Mouse (Mus musculus) neural tube, embryonic 10.5 days (tissue): ENCODE data around the gene Ocm.

ENCODE experiments used
- DNase-seq: peaks from one replicate; pipeline ENCODE4 v3.0.0-alpha.2; 2017; ENCODE audit warnings: low spot score; ENCODE audit errors: extremely low spot score

The Ocm gene

GRCm38 (mm10) chr5:144002461-144003192, 23.8 kb downstream of the Ocm start:
- DNase-seq, result no peak

GRCm38 (mm10) chr5:143999409-143999808, 27.1 kb downstream of the Ocm start:
- no peak for DNase-seq

- DNase-seq, result no peak
Observed at GRCm38 (mm10) chr5:143994632-143995365, 31.7 kb downstream of the Ocm start.

DNA sequence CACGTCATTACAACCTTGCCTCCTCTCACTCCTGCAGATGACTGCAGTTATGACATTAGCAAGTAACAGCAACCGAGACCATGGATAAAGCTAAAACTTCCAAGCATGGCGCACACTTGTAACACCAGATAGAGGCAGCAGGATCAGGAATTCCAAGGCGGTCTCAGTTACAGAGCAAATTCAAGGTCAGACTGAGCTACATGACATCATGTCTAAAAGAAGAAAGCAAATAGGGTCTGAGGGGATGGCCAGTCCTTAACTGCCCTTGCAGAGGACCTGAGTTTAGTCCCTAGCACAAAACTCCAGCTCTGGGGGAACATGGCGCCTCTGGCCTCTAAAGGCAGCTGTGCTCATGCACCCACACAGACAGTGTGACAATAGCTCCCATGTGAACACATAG, 32.6 kb downstream of the Ocm start:
- no peak for DNase-seq

- no peak for DNase-seq
Observed at GRCm38 (mm10) chr5:143993260-143993659, 33.2 kb downstream of the Ocm start.

DNA sequence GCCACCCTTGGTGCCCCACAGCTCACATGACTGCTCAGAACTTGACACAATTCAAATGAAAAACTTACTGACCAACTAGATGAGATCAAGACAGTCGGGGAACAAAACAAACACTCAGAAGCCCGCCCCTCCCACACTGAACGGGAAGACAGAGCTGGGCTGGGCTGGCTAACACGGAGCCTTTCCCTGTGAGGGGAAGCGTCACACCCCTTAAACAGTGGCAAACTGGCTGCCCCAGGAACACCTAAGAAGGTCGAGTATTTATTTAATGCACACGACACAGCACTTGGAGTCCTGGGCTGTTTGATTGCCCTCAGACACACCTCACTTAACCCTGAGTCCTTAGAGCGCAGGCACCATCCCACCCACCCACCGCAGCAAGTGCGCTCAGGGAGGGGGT, 33.8 kb downstream of the Ocm start:
- DNase-seq, result no peak

- no peak for DNase-seq
Observed at GRCm38 (mm10) chr5:143990086-143990485, 36.4 kb downstream of the Ocm start.

DNA sequence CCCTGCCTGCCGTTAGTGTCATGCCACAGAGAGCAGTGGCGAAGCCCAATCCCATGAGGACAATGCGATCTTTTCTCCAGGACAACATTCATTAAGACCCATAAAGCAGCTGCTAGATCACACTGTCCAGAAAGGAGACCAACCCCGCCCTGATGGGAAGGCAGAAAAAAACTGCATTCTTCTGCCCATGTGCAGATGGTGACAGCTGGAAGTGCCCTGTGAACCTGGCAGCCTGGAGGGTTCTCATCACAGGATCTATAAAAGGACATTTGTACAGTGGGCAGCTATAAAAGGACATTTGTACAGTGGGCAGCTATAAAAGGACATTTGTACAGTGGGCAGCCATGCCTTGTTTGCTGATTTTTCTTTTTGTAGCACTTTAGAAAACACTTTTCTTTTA, 37.4 kb downstream of the Ocm start:
- no peak for DNase-seq

- no peak for DNase-seq
Observed at GRCm38 (mm10) chr5:143987596-143987995, 38.9 kb downstream of the Ocm start.

- no peak for DNase-seq
Observed at GRCm38 (mm10) chr5:143985381-143985780, 41.1 kb downstream of the Ocm start.

DNA sequence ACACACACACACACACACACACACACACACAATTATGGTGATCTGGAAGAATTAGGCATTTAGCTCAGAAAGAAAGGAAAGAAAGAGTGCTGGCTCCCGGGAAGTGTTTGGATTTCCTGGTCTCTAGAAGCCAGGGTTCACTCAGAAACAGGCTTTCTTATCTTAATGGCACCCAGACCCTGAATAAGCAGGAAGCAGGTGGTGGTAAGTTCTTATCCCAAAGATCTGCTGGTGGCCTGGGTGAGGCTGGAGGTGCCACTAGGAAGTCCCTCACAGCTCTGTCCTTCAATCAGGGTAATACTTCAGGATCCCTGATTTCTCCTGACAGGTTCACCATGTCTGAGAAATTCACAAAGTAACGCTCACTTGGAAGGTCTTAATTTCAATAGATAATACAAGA, 44.1 kb downstream of the Ocm start:
- DNase-seq, result no peak

DNA sequence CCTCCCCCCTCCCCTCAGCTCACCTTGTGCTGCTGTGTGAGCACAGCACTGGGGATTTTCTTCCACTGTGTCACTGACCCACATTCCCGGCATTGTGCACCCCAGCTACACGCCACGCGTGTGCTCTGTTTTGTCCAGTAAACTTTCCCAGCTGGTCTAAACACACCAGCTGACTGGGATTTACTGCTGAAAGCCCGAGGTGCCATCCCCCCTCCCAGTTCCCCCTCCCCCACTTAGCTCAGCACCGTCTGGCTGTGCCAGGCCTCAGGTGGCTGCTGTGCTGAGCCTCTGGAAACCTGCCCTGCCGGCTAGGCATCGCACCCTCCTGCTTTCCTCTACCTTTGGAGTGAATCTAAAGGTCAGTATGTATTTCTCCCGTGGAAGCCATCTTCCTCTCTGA, 45.6 kb downstream of the Ocm start:
- no peak for DNase-seq

DNA sequence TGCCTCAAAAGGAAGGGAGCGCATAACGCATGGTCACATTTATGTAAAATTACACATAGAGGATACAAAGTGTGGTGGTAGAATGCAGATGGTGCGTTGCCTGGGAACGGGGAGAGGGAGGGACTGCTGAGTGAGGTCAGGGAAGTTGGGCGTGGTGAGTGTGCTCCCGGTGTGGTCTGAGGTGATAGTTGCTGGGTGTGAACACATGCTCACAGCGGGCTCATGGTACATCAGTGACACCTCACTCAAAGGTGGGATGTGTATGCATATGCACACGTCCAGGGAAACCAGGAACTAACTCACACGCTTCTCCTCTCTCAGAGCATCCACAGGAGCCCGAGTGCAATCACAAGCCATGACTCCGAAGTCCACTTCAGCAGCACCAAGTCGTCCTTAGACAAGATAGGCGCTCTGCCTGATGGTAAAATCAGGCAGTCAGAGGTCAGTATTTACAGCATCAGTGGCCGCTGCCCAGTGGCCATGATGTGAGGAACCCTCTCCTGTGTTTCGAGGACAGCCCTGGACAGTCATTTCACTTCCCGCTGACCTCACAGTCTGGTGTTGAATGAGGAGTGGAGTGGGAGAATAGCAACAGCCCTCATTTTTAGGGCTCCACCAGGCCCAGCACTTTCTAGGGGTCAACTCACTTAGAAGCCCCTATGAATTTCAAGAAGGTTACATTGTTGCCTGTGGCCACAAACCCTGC, 49.6 kb downstream of the Ocm start:
- no peak for DNase-seq

DNA sequence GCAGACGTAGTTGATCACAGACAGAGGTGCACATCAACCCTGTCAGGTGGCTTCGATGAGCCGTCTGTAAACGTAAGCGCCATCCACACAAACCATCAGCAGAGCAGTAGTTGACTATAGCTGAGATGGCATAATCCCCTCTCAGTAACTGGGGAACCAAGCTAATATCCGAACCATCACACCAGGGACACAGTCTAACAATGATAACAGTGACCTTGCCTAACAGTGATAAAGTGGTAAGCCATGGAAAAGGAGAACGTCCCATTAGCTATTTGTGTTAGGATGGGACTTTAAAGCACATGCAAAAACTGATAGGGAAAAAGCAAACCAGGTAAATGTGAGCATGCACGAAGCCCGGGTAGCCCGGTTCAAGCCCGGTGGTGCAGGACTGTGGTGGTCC, 50.2 kb downstream of the Ocm start:
- DNase-seq, result no peak

DNA sequence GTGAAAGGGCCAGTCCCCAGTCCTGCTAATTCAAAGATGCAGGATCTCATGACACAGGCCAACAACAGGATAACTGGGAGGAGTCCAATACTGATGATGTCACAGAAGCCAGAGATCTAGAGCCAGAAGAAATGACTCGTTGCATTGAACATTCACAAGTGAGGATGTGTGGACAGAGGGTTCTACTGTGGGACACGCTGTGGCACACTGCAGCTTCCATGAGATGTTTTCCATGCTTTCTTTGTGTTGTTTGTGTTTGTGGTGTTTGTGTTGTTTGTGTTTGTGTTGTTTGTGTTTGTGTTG, 50.9 kb downstream of the Ocm start:
- DNase-seq, result no peak

- DNase-seq, result peak; percentile 82
Observed at GRCm38 (mm10) chr5:143974931-143975630, 51.4 kb downstream of the Ocm start.

DNA sequence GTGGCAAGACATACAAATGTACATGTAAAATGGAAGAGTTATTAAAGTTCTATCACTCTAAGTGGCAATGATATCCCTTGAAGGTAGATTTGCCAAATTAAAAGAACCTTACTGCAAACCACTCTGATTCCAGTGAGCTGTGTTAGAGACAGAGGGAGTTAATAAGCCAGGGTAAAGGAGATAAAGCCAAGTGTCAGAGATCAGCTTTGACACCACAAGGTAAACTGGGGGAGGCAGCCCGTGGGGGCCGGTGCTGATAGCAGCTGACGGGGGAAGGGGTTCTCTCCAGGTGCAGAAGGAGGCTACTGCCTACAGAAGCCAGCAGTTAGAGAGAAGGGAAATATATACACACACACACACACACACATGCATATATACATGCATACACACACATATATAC, 53.8 kb downstream of the Ocm start:
- no peak for DNase-seq
